Mouse (Mus musculus) midbrain, embryonic 16.5 days (tissue): Measurements from ENCODE around the gene Aire. TPM values are rescaled to one million over a fixed set of nuclear protein-coding genes. Genes with fewer than 3 reads are reported as not detected.

ENCODE experiments used
- ATAC-seq: fragments of 200-750 bp; cut with Nextera tagmentation; 2 replicates; pipeline ENCODE4 v1.8.0; 2017; ENCODE audit warnings: moderate TSS enrichment
- H3K27ac ChIP-seq: fragments of 300-500 bp; sonication (generic); 2 replicates; pipeline ENCODE4 v1.5.1; 2014; ENCODE audit warnings: mild to moderate bottlenecking, low read length, mixed read lengths
- H3K27me3 ChIP-seq: fragments of 300-500 bp; sonication (generic); 2 replicates; pipeline ENCODE4 v1.6.1; 2014; ENCODE audit warnings: low read depth, low read length, mixed read lengths; ENCODE audit not compliant: control insufficient read depth, insufficient read depth
- H3K36me3 ChIP-seq: fragments of 300-500 bp; sonication (generic); 2 replicates; pipeline ENCODE4 v1.6.1; 2014; ENCODE audit warnings: mild to moderate bottlenecking, low read length, moderate library complexity, mixed read lengths; ENCODE audit not compliant: control insufficient read depth, insufficient read depth
- H3K4me1 ChIP-seq: fragments of 300-500 bp; sonication (generic); 2 replicates; pipeline ENCODE4 v1.6.1; 2014; ENCODE audit warnings: mild to moderate bottlenecking, low read length, mixed read lengths; ENCODE audit not compliant: control insufficient read depth, insufficient read depth
- H3K4me2 ChIP-seq: fragments of 300-500 bp; sonication (generic); 2 replicates; pipeline ENCODE4 v1.6.1; 2014; ENCODE audit warnings: mild to moderate bottlenecking, low read length, mixed read lengths
- H3K4me3 ChIP-seq: fragments of 300-500 bp; sonication (generic); 2 replicates; pipeline ENCODE4 v1.5.1; 2014; ENCODE audit warnings: low read depth, mild to moderate bottlenecking, low read length, moderate library complexity, mixed read lengths
- H3K9ac ChIP-seq: fragments of 300-500 bp; sonication (generic); 2 replicates; pipeline ENCODE4 v1.6.1; 2014; ENCODE audit warnings: low read depth, low read length, mixed read lengths
- H3K9me3 ChIP-seq: fragments of 300-500 bp; sonication (generic); replicated peaks from 2 replicates; pipeline ENCODE4 v1.6.1; 2014; ENCODE audit warnings: mild to moderate bottlenecking, low read length, mixed read lengths; ENCODE audit not compliant: control insufficient read depth, poor library complexity, severe bottlenecking
- WGBS: fragments of 180-500 bp; shearing (Covaris S2); extraction: QIAGEN DNeasy Blood & Tissue Kit; methylation state at CpG from one replicate; pipeline ENCODE4 v1.1.7; 2014; 5-methylcytosine and 5-hydroxymethylcytosine counted together
- polyA plus RNA-seq: library from polyadenylated mRNA; unstranded; fragments of >200 nt; fragmentation: Nextera tagmentation; extraction: Ambion mirVana; gene quantifications from 2 replicates; pipeline ENCODE4 v1.2.1, GENCODE M21; 2015

The Aire gene
- polyA plus RNA-seq, 1 experiment from 2014 or later: 0.19 TPM

DNA sequence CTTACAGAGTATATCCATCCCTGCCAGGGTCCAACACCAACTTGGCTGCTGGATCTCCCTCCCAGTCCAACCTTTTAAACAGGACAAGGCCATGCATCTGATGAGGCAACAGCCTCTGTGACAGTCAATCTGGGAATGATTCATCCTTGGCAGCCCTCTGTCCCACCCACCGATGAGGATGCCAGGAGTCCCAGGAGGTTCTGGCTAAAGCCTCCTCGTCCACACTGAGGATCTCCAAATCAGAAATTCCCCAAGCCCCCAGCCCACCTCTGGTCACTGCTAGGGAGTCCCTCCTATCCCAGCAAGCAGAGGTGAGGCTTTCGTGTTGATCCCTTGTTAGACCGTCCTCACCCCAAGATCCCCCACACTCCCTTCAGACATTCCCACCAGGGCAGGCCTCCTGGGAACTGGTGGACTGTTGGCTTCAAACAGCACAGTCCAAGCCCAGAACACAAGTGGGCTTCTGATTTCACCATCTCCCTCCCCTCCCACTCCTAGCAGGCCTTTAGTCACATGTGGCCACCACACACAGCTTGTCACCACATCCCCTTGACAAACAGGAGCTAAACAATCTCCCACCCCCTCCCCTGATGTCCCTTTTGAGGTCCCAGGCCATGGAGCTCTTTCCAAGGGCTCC is 36.7 kb upstream of the Aire start:
- ATAC-seq: no peak
- H3K4me3 ChIP-seq: no peak overlapping the region

DNA sequence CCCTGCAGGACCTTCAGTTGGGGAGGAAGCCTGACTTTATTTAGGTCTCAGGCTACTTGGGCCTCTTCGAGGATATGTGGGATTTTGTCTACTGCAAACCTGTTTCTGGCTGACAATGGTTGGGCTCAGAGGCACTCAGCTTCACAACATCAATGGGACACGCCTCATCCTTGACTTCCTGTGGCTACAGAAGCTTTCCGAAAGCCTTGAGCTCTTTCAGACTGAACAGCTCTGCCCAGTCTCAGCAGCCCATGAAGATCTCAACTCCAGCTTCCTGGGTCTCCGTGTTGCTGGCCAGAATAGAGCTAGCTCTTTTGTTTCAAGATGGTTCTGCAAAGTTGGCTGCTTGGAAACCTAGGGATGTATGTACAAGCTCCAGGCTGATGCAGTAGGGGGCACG is 34.9 kb upstream of the Aire start:
- no peak overlapping the region for H3K4me3 ChIP-seq
- H3K9ac ChIP-seq: no peak overlapping the region
- no peak overlapping the region for H3K27ac ChIP-seq
- no peaks in the 10 kb centered on the region for H3K27me3 ChIP-seq
- H3K4me2 ChIP-seq: no peak overlapping the region
- ATAC-seq: no peak
- H3K9me3 ChIP-seq: no peaks in the 10 kb centered on the region
- no peaks in the 10 kb centered on the region for H3K36me3 ChIP-seq
- 85% methylated on average over 5 of the region's 5 CpGs for WGBS
- H3K4me1 ChIP-seq: no peaks in the 10 kb centered on the region

More for the DNA sequence above, 36.7 kb upstream of the Aire start:
- Histone ChIP-seq H3K9me3 (no peaks in the 10 kb centered on the region), H3K4me1 (no peaks in the 10 kb centered on the region), H3K36me3 (no peaks in the 10 kb centered on the region), H3K9ac (no peak overlapping the region), H3K27ac (no peak overlapping the region), H3K27me3 (no peaks in the 10 kb centered on the region), H3K4me2 (no peak overlapping the region)
- 80% methylated on average over 4 of the region's 4 CpGs for WGBS

DNA sequence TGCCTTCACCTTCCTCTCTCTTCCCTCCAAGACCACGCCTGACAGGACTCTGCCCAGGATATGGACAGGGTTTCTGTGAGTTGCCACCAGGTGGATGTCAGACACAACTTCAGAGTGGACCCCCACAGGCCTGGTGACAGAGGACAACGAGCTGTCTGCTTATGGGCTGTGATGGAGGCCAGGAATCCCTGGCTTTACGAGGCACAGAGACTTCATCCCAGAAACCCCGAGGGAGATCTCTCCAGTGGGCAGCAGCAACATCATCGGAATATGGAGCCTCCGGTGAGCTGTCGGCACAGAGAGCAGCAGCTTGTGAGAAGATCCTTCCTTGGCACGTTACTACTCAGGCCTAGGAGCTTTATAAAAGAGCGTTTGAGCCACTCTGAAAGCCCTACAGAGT is 34.5 kb upstream of the Aire start:
- no peak for ATAC-seq
- Histone ChIP-seq H3K9me3 (no peaks in the 10 kb centered on the region), H3K9ac (no peak overlapping the region), H3K27me3 (no peaks in the 10 kb centered on the region), H3K4me3 (no peak overlapping the region), H3K4me2 (no peak overlapping the region), H3K27ac (no peak overlapping the region), H3K4me1 (no peaks in the 10 kb centered on the region), H3K36me3 (no peaks in the 10 kb centered on the region)
- 82% methylated on average over 9 of the region's 9 CpGs for WGBS

- no peaks in the 10 kb centered on the region for H3K9me3 ChIP-seq
- H3K4me2 ChIP-seq: no peak overlapping the region
- no peak overlapping the region for H3K9ac ChIP-seq
- H3K4me1 ChIP-seq: no peaks in the 10 kb centered on the region
- no peak overlapping the region for H3K27ac ChIP-seq
- H3K4me3 ChIP-seq: no peak overlapping the region
- H3K27me3 ChIP-seq: peaks cover 6% of the 10 kb centered on the region
- 88% methylated on average over 11 of the region's 11 CpGs for WGBS
- no peak for ATAC-seq
- H3K36me3 ChIP-seq: no peaks in the 10 kb centered on the region
Measured at GRCm38 (mm10) chr10:78074977-78075376, 31.6 kb upstream of the Aire start.

DNA sequence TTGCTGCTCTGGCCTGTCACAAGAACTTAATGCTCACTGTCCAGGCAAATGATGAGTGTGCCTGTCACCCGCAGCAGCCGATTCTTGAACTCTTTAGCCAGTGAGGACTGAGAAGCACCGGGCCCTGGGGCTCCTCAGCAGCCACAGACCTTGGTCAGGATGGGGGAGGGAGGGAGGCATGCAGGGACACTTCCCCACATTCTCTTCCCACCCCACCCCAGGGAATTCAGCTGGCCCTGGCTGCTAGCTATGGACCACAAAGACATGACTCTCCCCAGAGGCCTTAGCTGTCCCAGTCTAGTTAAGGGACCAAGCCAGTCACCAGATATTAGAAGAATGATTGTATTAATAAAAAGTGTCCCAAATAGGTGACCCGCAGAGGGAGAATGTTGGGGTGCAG is 30.7 kb upstream of the Aire start:
- Histone ChIP-seq H3K9ac (no peak overlapping the region), H3K27me3 (peaks cover 7% of the 10 kb centered on the region), H3K9me3 (no peaks in the 10 kb centered on the region), H3K4me1 (peaks cover 4% of the 10 kb centered on the region; the same call in 1 of the 2 replicates), H3K4me2 (no peak overlapping the region), H3K27ac (no peak overlapping the region), H3K36me3 (no peaks in the 10 kb centered on the region), H3K4me3 (no peak overlapping the region)
- 84% methylated on average over 4 of the region's 4 CpGs for WGBS
- no peak for ATAC-seq

GRCm38 (mm10) chr10:78069101-78070011 is 25.9 kb upstream of the Aire start, which contains the start of gene Icosl:
TSS of gene Icosl (plus strand) at chr10:78069302.
- under 1% methylated on average over 66 of the region's 66 CpGs for WGBS
- H3K4me2 ChIP-seq: peak within 1 kb of the TSS; percentile 100
- ATAC-seq: peak; percentile 89

DNA sequence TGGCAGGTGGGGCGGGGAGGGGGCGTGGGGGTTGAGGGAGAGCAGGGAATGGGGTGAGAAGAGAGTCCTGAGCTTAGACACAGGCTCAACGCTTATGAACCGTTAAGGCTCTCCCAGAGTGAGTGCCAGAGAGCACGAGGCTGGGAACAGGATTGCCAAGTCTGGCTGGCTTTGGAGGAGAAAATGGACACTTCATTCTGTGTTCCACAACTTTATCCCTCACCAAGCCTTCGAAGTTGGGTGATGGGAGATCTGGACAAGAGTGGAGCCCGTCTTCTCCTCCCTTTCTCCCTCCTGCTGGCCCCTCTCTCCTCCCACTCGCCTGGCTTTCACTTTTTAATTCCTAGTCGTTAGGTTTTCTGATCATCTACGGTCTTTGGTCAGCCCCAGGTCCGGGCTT is 25.1 kb upstream of the Aire start:
- peaks cover 8% of the 10 kb centered on the region; the same call in 1 of the 2 replicates for H3K4me1 ChIP-seq
- H3K27ac ChIP-seq: no peak overlapping the region
- 20% methylated on average over 11 of the region's 11 CpGs for WGBS
- H3K4me3 ChIP-seq: peak overlapping the region; percentile 61
- H3K36me3 ChIP-seq: no peaks in the 10 kb centered on the region
- H3K27me3 ChIP-seq: peaks cover 16% of the 10 kb centered on the region
- H3K9ac ChIP-seq: no peak overlapping the region
- peak overlapping the region; percentile 100 for H3K4me2 ChIP-seq
- no peaks in the 10 kb centered on the region for H3K9me3 ChIP-seq
- no peak; the same call in 1 of the 2 replicates for ATAC-seq

More at GRCm38 (mm10) chr10:78069101-78070011, 25.9 kb upstream of the Aire start, which contains the start of gene Icosl:
- H3K36me3 ChIP-seq: no peaks in the 10 kb centered on the region
- H3K27ac ChIP-seq: no peak within 1 kb of the TSS
- H3K27me3 ChIP-seq: peaks cover 16% of the 10 kb centered on the region
- H3K4me3 ChIP-seq: peak within 1 kb of the TSS; percentile 61
- H3K9ac ChIP-seq: peak within 1 kb of the TSS; percentile 62
- peaks cover 8% of the 10 kb centered on the region; the same call in 1 of the 2 replicates for H3K4me1 ChIP-seq
- H3K9me3 ChIP-seq: no peaks in the 10 kb centered on the region

DNA sequence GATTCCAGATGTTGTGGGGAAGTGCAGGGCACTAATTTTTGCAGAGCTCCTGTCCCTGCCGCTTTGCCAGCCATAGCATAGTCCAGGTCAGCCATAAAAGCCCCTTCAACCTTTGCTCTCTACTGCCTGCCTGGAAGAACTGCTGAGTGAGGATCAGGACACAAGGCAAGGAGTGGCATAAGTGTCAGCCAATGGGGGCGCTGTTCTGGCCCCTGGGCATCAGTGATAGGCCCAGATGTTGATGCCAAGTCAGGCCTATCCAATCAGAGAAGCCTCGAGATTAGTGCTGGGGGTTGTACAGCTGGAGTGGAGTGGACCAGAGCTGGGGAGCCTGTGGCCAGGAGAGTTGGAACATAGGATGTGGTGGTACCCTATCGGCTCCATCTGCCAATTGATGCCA is 23.8 kb upstream of the Aire start:
- H3K4me1 ChIP-seq: peaks cover 8% of the 10 kb centered on the region; the same call in 1 of the 2 replicates
- no peaks in the 10 kb centered on the region for H3K36me3 ChIP-seq
- H3K4me2 ChIP-seq: no peak overlapping the region
- WGBS: 37% methylated on average over 4 of the region's 4 CpGs
- peaks cover 16% of the 10 kb centered on the region for H3K27me3 ChIP-seq
- H3K9me3 ChIP-seq: no peaks in the 10 kb centered on the region
- no peak overlapping the region for H3K9ac ChIP-seq
- H3K4me3 ChIP-seq: no peak overlapping the region
- no peak for ATAC-seq
- no peak overlapping the region for H3K27ac ChIP-seq

GRCm38 (mm10) chr10:78063122-78063521 is 19.7 kb upstream of the Aire start:
- ATAC-seq: no peak
- WGBS: 90% methylated on average over 9 of the region's 9 CpGs

More at GRCm38 (mm10) chr10:78063122-78063521, 19.7 kb upstream of the Aire start:
- Histone ChIP-seq H3K4me3 (no peak overlapping the region), H3K4me2 (no peak overlapping the region), H3K9me3 (no peaks in the 10 kb centered on the region), H3K9ac (no peak overlapping the region), H3K27ac (no peak overlapping the region), H3K36me3 (no peaks in the 10 kb centered on the region), H3K27me3 (no peaks in the 10 kb centered on the region), H3K4me1 (no peaks in the 10 kb centered on the region)
